Mouse (Mus musculus) NIH3T3 (cell line): ENCODE measurements around the gene Arid3c.
"Not testable (repeated sequence)": the region's sequence is repeated elsewhere in the genome, so short reads cannot be mapped to it uniquely, and the experiment has no call there.

Experiments used
- DNase-seq: peaks from one replicate; pipeline ENCODE4 v3.0.0-alpha.2; 2012; ENCODE audit warnings: low read depth

The Arid3c gene

GRCm38 (mm10) chr4:41731052-41731765 is at the start of gene Arid3c:
TSS of gene Arid3c (minus strand) at chr4:41731142.
- no peak for DNase-seq

GRCm38 (mm10) chr4:41775840-41776239 is 44.9 kb upstream of the Arid3c start:
- not testable (repeated sequence) for DNase-seq

DNA sequence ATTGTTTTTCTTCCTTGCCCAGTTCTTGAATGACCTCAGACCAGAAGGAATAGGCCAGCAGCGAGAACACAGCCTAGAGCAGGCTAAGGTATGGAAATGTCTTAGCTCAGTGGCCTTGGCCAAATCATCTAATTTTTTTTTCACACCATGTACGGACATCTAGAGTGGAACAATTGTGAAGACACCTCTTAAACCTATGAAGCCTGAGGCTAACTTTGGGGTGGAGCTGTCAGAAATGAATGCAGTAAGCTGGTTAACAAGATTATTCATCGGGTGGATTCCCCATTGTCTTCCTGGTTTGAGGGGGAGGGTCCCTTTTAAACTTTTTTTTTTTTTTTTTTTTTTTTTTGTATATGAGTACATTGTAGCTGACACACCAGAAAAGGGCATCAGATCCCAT is 43.6 kb upstream of the Arid3c start:
- DNase-seq: not testable (repeated sequence)

- peak; percentile 79 for DNase-seq
Measured at GRCm38 (mm10) chr4:41774002-41774401, 43.1 kb upstream of the Arid3c start, which contains the start of gene Ccl27a. TSS of gene Ccl27a (minus strand) at chr4:41774247.

- peak; percentile 69 for DNase-seq
Measured at GRCm38 (mm10) chr4:41773502-41773901, 42.6 kb upstream of the Arid3c start.

DNA sequence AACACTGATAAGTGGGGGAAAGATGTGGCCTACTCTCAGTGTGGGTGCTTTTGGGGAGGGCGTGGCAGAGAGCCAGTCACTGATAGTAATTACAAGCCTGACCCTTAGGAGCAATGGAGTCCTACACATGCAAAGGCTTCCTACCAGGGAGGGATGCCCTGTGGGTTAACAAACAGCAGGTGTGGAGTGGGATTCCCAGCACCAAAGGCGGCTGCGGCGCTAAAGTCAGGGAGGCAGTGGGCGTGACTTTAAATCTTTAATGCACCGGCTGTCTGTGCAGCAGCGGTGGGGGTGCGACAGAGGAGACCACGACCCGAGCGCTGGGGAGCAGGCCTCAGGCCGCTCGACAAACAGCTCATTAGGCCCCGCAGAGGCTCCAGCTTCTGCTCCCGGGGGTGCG is 42.0 kb upstream of the Arid3c start:
- peak; percentile 20 for DNase-seq

- not testable (repeated sequence) for DNase-seq
Measured at GRCm38 (mm10) chr4:41767301-41767700, 36.4 kb upstream of the Arid3c start.

- not testable (repeated sequence) for DNase-seq
Measured at GRCm38 (mm10) chr4:41763176-41763575, 32.2 kb upstream of the Arid3c start.

- DNase-seq: peak; percentile 97
Measured at GRCm38 (mm10) chr4:41762688-41763114, 31.8 kb upstream of the Arid3c start.

- DNase-seq: peak; percentile 67
Measured at GRCm38 (mm10) chr4:41762099-41762687, 31.3 kb upstream of the Arid3c start.

GRCm38 (mm10) chr4:41761680-41762079 is 30.7 kb upstream of the Arid3c start:
- DNase-seq: peak; percentile 53

GRCm38 (mm10) chr4:41760911-41761310 is 30.0 kb upstream of the Arid3c start:
- no peak for DNase-seq

DNA sequence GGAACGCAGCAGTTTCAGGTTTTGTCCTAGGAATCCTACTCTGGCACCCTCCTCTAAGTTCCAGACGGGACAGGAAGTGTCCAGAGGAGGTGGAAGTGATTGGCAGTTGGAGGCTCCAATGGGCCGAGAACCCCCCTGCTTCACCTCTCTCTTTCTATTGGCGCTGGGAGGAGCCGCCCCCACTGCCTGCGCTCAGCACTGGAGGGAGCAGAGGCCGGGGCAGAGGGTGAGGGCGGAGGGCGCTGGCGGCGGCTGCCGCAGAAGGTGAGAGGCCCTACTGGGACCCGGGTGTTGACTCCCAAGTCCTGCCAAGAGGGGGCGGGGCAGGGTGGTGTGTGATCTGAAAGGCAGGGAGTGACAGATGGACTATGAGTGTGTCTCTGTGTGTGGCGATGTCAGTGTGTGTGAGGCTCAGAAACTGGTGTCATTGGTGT is 29.4 kb upstream of the Arid3c start:
- peak; percentile 93 for DNase-seq

- no peak for DNase-seq
Measured at GRCm38 (mm10) chr4:41759656-41760287, 28.8 kb upstream of the Arid3c start.

DNA sequence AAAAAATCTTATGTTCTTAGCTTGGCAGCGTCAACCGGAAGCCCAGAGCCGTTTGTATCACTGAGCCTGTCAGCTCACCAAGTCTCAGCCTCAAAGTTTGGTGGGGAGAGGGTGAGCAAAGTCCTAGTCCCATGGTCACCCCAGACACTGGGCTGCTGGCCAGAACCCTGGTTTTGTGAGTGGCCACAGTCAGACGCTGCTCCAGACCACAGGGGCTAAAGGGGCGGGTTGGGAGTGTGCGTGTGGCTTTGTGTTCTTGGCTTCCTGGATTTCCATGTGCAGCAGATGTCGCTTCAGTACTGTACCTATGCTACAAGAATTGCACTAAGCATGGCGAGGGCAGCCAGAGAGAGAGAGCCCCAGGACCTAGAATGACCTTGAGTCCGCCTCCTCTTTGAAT is 28.3 kb upstream of the Arid3c start:
- no peak for DNase-seq

- DNase-seq: no peak
Measured at GRCm38 (mm10) chr4:41758701-41759100, 27.8 kb upstream of the Arid3c start.

GRCm38 (mm10) chr4:41758021-41758420 is 27.1 kb upstream of the Arid3c start:
- DNase-seq: no peak

DNA sequence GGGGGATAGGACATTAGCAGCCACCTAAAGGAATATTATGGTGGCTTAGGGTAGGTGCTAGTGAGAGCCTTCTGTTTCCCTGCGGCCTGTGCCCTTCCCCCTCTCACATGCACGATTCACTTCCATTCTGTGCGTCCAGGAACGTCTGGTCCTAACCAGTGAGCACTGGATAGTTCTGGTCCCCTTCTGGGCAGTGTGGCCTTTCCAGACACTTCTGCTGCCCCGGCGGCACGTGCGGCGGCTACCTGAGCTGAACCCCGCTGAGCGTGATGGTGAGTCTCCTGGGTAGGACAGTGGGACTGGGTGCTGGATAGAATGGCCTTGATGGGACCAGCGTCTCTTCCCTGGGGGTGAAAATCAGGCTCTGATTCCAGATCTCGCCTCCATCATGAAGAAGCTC is 26.4 kb upstream of the Arid3c start:
- DNase-seq: no peak

- no peak for DNase-seq
Measured at GRCm38 (mm10) chr4:41756440-41756839, 25.5 kb upstream of the Arid3c start.

DNA sequence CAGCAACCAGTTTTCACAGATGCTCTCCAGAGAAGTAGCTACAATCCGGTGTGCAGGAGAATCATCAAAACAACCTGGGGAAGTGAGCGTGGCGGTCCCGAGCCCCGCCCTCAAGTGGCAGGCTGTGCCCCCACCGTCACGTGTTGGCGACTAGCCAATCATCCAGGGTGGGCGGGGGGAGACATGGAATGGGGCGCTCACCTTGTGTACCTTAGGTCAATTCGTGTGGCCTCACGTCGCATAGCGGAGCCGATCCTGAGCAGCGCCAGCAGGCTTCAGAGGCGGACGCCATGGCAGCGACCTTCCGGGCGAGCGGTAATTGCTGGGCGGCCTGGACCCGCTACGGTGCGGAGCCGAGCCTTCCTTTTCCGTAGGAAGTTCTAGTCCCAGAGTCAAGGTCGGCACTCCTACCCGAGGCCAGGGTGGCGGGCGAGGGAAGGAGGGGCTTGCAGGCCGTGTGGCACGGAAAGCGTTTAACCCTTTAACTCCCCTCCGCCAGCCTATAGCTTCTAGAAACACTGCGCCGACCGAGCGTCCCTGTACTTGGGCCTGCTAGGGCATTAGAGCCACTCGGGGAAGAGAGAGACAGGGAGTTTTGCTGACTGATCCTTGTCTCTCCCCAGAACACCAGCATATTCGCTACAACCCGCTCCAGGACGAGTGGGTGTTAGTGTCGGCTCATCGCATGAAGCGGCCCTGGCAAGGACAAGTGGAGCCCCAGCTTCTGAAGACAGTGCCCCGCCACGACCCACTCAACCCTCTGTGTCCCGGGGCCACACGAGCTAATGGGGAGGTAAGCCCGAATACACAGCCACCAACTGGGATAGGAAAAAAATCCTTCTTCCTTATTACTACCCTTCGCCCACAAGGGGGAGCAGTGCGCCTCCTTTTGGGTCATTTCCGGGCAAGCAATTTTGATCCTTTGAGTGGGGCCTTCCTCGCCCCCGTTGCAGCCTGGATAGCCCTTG is 24.7 kb upstream of the Arid3c start, which contains the start of gene Sigmar1:
TSS of gene Sigmar1 (minus strand) at position 820 of the 968 bp plus-strand sequence.
- DNase-seq: peak; percentile 91

DNA sequence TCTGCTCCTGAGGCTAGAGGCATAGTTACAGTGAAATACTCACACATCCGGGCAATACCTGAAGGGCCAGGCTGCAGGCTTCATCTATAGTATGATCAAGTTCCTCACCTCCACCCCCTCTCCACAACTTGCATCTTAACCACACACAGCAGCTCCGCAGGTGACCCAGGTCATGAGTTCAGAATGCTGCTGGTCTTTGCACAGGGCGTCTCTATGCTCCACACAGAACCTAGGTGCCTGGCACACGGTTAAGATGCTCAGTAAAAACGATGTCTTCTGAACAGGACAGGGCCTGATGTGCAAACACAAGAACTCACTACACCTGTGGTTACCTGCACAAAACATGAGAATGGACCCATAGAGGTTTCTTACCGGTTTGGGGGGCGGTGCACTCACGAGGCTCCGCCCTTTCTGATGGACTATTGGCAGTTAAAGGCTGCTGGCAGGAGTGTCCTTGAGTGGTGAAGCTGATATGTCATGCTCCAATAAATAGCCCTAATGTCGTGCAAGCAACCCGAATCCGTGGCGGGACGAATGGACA is 23.9 kb upstream of the Arid3c start, which contains the start of gene Galt:
TSS of gene Galt (plus strand) at position 432 of the 541 bp plus-strand sequence.
- peak; percentile 63 for DNase-seq
